Mouse (Mus musculus) myocyte (in vitro differentiated cells): Measurements from ENCODE around the gene Hormad2.

ENCODE experiments used
- E2F4 ChIP-seq: IDR thresholded peaks from one replicate; pipeline ENCODE4 v1.6.1; 2011; ENCODE audit warnings: mild to moderate bottlenecking, control low read depth, moderate library complexity; ENCODE audit not compliant: insufficient read depth
- MAX ChIP-seq: IDR thresholded peaks from one replicate; pipeline ENCODE4 v1.6.1; 2011; ENCODE audit warnings: low read depth, mild to moderate bottlenecking, control low read depth
- MYOD1 ChIP-seq, 3 experiments: IDR thresholded peaks; one replicate each; pipeline ENCODE4 v1.6.1; 2011; ENCODE audit warnings: control low read depth in 2 of 3, low read depth in 2 of 3, mild to moderate bottlenecking in 2 of 3, moderate library complexity in 1 of 3; ENCODE audit not compliant: insufficient read length in 2 of 3, control insufficient read depth in 1 of 3
- POLR2A ChIP-seq: IDR thresholded peaks from one replicate; pipeline ENCODE4 v1.6.1; 2011; ENCODE audit warnings: low read depth, mild to moderate bottlenecking, control low read depth, moderate library complexity; ENCODE audit not compliant: insufficient read length
- TCF12 ChIP-seq: IDR thresholded peaks from one replicate; pipeline ENCODE4 v1.6.1; 2011; ENCODE audit warnings: mild to moderate bottlenecking, control low read depth; ENCODE audit not compliant: poor library complexity, insufficient read depth, severe bottlenecking
- TCF3 ChIP-seq: IDR thresholded peaks from one replicate; pipeline ENCODE4 v1.6.1; 2011; ENCODE audit warnings: low read depth, control low read depth; ENCODE audit not compliant: insufficient read length
- USF1 ChIP-seq: IDR thresholded peaks from one replicate; pipeline ENCODE4 v1.6.1; 2011; ENCODE audit warnings: low read depth, mild to moderate bottlenecking, control low read depth, moderate library complexity

- no peak for TF ChIP-seq POLR2A
- no peak for TF ChIP-seq TCF3
- TF ChIP-seq MAX = no peak
- no peak for TF ChIP-seq MYOD1 (IDR thresholded peaks at IDR 0.05; ENCODE audit: control insufficient read depth in 1 of 3, insufficient read length in 2 of 3, low read depth in 2 of 3)
- TF ChIP-seq USF1 = no peak
- no peak for TF ChIP-seq E2F4
- no peak for TF ChIP-seq TCF12
These were observed 85.5 kb downstream of the Hormad2 start for GRCm38 (mm10) chr11:4355430-4355829.
